ENCODE assay signal across 9 mouse cellular contexts in genomic region chr13:76579414-76579813, GRCm38 (mm10).
A peak's percentile ranks its signal among the peaks of the same experiment; 100 is the strongest.
DNase-seq lines count a peak whose midpoint lies in the region; ATAC-seq and TF ChIP-seq lines count a peak whose summit lies in the region.
"Had no signal": no experiment of that assay in that cellular context is flagged by ENCODE, and none has a peak within 500 bp of the region (broad histone marks: within the 10 kb centered on the region; RNA-seq: fewer than 3 reads in every experiment).

No protein-coding gene starts in this region.

- no peak overlapping the region for H3K9ac ChIP-seq in liver, adult 2 months (ENCODE audit: low read depth, low read length)
- H3K9ac ChIP-seq: limb, embryonic 12.5 days had no signal

- WGBS in liver, adult 2 months: 40% methylated on average over 5 of the region's 5 CpGs
- WGBS in limb, embryonic 10.5 days: 50% methylated on average over 5 of the region's 5 CpGs

- H3K4me3 ChIP-seq in gastrocnemius, adult 2 months: peak overlapping the region; percentile 33
- no peak overlapping the region for H3K4me3 ChIP-seq in liver, adult 2 months (ENCODE audit: insufficient read depth, low read depth, low read length)
- no peak overlapping the region for H3K4me3 ChIP-seq in limb, embryonic 10.5 days
- H3K4me3 ChIP-seq: limb, embryonic 12.5 days had no signal

- no peaks in the 10 kb centered on the region for H3K9me3 ChIP-seq in limb, embryonic 10.5 days (replicated peaks)
- H3K9me3 ChIP-seq: limb, embryonic 12.5 days had no signal

- no peak for TF ChIP-seq CTCF in gastrocnemius, adult 2 months (IDR thresholded peaks at IDR 0.05)
- peak; percentile 7; the same call in 1 of the 2 replicates for TF ChIP-seq CTCF in liver, adult 2 months (IDR thresholded peaks at IDR 0.05; ENCODE audit: low read depth, low read length)

- no peaks in the 10 kb centered on the region for H3K79me2 ChIP-seq in liver, adult 2 months (ENCODE audit: control insufficient read depth, insufficient read depth, low read length)

- intact Hi-C loops in gastrocnemius, adult 2 months (cut with DNase I): no loop called here

- peak; percentile 33 for DNase-seq in gastrocnemius, adult 2 months
- no peak for DNase-seq in gastrocnemius, postnatal 25 days
- DNase-seq in A20 (ENCODE audit: low read depth, low spot score): peak; percentile 31
- peak; percentile 8 for DNase-seq in liver, adult 2 months (ENCODE audit: extremely low read depth, low read depth, low spot score)
- peak; percentile 18 for DNase-seq in naive thymus-derived CD4-positive, alpha-beta T cell, adult 2 months (ENCODE audit: low read depth)
- DNase-seq in urinary bladder, postnatal 10 days (ENCODE audit: low spot score): no peak
- no peak for DNase-seq in limb, embryonic 10.5 days (ENCODE audit: low spot score)

- H3K4me1 ChIP-seq in liver, adult 2 months (ENCODE audit: control insufficient read depth, insufficient read depth, low read length): no peaks in the 10 kb centered on the region
- H3K4me1 ChIP-seq in limb, embryonic 10.5 days: no peaks in the 10 kb centered on the region
- H3K4me1 ChIP-seq: limb, embryonic 12.5 days had no signal

- no peaks in the 10 kb centered on the region for H3K27me3 ChIP-seq in liver, adult 2 months (ENCODE audit: control insufficient read depth, insufficient read depth, low read length)
- no peaks in the 10 kb centered on the region for H3K27me3 ChIP-seq in limb, embryonic 10.5 days (ENCODE audit: low read depth, poor library complexity, severe bottlenecking)
- H3K27me3 ChIP-seq: limb, embryonic 12.5 days had no signal

- no peak overlapping the region for H3K27ac ChIP-seq in gastrocnemius, adult 2 months
- no peak overlapping the region for H3K27ac ChIP-seq in liver, adult 2 months (replicated peaks; ENCODE audit: insufficient read depth, low read depth, low read length)
- no peak overlapping the region for H3K27ac ChIP-seq in limb, embryonic 10.5 days
- H3K27ac ChIP-seq: limb, embryonic 12.5 days had no signal

- TF ChIP-seq POLR2A in liver, adult 2 months (IDR thresholded peaks at IDR 0.05; ENCODE audit: extremely low read depth, insufficient read depth, low read length): no peak

- peak; percentile 99 for ATAC-seq in common myeloid progenitor, adult 5-6 weeks (replicated peaks; ENCODE audit: low read depth, poor library complexity, severe bottlenecking)

- H3K36me3 ChIP-seq in liver, adult 2 months (ENCODE audit: control insufficient read depth, insufficient read depth, low read length): no peaks in the 10 kb centered on the region
- no peaks in the 10 kb centered on the region for H3K36me3 ChIP-seq in limb, embryonic 10.5 days
- H3K36me3 ChIP-seq: limb, embryonic 12.5 days had no signal

Comparison
In these comparisons a context has a peak if more than half of its experiments do, and no peak if none do; other contexts are left out.
1. DNase-seq: peak in gastrocnemius, adult 2 months (single experiment), A20 (single experiment), liver, adult 2 months (single experiment) and naive thymus-derived CD4-positive, alpha-beta T cell, adult 2 months (single experiment); none in gastrocnemius, postnatal 25 days (single experiment), urinary bladder, postnatal 10 days (single experiment) and limb, embryonic 10.5 days (single experiment).